Mouse (Mus musculus): ENCODE data around the gene Hmgb2.

- TF ChIP-seq CTCF (IDR thresholded peaks at IDR 0.05; ENCODE audit: extremely low read depth, insufficient read depth, low read length) (no peak), POLR2A (IDR thresholded peaks at IDR 0.05; ENCODE audit: extremely low read depth, insufficient read depth, low read length) (no peak)
These were observed 6.0 kb downstream of the Hmgb2 start for GRCm38 (mm10) chr8:57517723-57518122.

All from cortical plate, adult 2 months (tissue).